Mouse (Mus musculus): ENCODE results near the gene Cabp4. TPM values are rescaled to one million over a fixed set of nuclear protein-coding genes. Genes with fewer than 3 reads are reported as not detected.
"Not testable (repeated sequence)": the region's sequence is repeated elsewhere in the genome, so short reads cannot be mapped to it uniquely, and the experiment has no call there.

Cabp4 gene
- total RNA-seq, 2 experiments from 2014 or later = 0.43 TPM; not detected in 1

- peak; percentile 14; the same call in 1 of the 2 replicates for ATAC-seq (replicated peaks; ENCODE audit: low FRiP score, poor library complexity, severe bottlenecking)
These were observed 16.9 kb downstream of the Cabp4 start for GRCm38 (mm10) chr19:4126759-4127495.

DNA sequence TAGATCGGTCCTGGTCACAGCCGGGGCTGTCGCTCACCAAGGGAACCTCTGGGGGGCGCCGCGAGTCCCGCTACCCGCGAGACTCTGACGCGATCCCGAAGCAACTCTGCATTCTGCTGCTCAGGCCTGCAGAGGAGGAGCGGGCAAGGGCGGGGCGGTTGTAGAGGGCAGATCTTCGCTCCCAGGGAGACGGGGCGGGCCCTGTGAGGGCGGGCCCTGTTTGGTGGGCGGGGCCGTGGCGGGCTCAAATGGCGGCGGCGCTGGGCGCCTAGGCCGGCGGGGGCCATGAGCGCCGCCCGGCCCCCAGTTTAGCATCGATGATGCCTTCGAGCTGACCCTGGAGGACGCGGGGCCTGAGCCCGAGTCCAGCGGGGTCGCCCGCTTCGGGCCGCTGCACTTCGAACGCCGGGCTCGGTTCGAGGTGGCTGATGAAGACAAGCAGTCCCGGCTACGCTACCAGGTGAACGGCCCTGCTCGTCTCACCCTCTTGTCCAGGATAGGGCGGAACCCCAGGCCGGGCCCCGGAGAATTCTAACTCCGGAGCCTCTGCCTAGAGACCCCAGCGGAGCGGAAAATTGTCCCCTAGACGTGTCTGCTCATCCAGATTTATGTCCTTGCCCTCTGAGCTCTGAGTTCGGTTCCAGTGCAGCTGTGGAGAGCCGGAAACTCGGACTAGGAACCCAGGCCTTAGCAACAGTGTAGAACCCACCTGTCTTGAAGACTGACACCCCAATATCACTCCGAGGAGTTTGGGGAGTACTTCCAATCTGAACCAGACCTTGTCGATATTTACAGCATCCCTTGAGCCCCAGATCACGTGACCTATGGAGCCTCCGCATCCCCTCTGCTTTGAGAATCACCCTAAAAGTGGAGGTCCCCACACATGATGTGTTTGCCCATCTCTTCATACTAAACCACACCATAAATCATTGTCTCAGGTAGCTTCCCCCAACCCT lies 17.8 kb downstream of the Cabp4 start, which contains the start of gene Aip:
Aip (minus strand) TSS at position 118 of the 956 bp plus-strand sequence.
- peak; percentile 72 for ATAC-seq (replicated peaks; ENCODE audit: low FRiP score, poor library complexity, severe bottlenecking)

GRCm38 (mm10) chr19:4125268-4125667 lies 18.6 kb downstream of the Cabp4 start:
- ATAC-seq (replicated peaks; ENCODE audit: low FRiP score, poor library complexity, severe bottlenecking) = not testable (repeated sequence)

GRCm38 (mm10) chr19:4124432-4124831 lies 19.4 kb downstream of the Cabp4 start:
- ATAC-seq (replicated peaks; ENCODE audit: low FRiP score, poor library complexity, severe bottlenecking) = no peak

DNA sequence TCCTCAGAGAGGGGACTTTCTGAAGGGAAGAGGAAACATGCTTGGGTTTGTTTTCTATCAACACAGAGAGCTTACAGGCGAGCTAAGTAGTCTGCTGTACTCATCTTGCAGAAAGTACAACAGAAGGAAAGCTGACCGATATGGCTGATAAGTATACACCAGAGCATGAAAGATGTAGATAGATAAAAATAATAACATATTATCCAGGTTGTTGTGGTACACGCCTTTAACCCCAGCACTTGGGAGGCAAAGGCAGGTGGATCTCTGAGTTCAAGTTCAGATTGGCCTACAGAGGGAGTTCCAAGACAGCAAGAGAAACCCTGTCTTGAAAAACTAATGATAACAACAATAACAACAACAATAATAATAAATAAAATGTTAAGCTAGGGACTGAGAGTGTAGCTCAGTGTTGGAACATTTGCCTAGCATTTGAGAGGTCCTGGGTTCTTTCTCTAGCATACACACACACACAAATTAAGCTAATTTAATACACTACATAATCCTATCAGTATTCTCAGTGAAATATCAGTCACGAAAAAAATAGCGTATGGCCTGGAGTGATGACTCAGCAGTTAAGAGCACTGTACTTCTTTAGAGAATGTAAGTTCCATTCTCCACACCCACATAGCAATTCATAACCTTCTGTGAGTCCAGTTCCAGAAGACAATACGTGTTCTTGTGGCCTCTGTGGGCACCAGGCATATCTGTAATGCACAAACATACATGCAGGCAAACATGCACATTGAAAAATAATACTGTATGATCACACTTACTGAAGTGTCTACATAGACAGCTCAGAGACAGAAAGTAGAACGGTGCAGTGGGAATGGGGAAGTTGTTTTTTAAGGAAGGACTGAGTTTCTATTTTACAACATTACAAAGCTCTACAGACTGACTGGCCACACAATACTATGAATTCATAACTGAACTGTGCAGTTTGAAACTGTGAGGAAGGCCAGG lies 21.1 kb downstream of the Cabp4 start:
- ATAC-seq (replicated peaks; ENCODE audit: low FRiP score, poor library complexity, severe bottlenecking) = no peak

- ATAC-seq (replicated peaks; ENCODE audit: low FRiP score, poor library complexity, severe bottlenecking) = not testable (repeated sequence)
These were observed 21.9 kb downstream of the Cabp4 start for GRCm38 (mm10) chr19:4121896-4122295.

- peak; percentile 76 for ATAC-seq (replicated peaks; ENCODE audit: low FRiP score, poor library complexity, severe bottlenecking)
These were observed 22.6 kb downstream of the Cabp4 start for GRCm38 (mm10) chr19:4121097-4121805.

- no peak for ATAC-seq (replicated peaks; ENCODE audit: low FRiP score, poor library complexity, severe bottlenecking)
These were observed 23.3 kb downstream of the Cabp4 start for GRCm38 (mm10) chr19:4120496-4120895.

DNA sequence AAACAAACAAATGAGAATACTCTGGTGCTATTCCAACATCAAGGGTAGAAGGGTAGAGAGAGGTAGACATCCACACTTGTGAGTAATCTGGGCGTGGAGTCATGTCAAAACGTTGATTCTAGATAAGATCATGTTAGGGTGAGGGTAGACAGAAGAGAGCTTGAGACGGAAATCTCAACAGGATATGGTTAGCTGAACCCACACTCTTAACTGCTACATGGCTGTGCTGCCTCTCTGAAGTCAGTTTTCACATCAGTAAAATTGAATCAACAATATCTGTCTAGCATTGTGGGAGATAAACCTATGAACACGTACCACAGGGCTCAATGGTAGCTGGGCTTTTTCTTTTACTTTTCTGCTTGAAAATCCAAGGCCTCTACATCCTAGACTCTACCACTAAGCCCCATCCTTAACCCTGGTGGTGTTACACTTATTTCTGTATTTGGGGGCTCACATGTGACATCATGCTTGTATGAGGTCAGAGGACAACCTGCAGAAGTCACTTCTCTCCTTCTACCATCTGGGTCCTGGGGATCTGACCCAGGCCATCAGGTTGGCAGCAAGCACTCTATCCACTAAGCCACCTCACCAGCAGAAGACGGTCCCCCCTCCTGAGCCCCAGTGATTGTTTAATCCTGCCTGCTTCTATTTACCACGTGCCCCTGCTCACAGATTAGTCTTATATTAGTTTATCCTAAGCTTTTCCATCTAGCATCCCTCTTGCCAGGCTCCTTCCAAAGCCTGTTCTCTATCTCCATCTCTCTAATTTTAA lies 23.9 kb downstream of the Cabp4 start:
- no peak for ATAC-seq (replicated peaks; ENCODE audit: low FRiP score, poor library complexity, severe bottlenecking)

GRCm38 (mm10) chr19:4118350-4118749 lies 25.5 kb downstream of the Cabp4 start:
- ATAC-seq (replicated peaks; ENCODE audit: low FRiP score, poor library complexity, severe bottlenecking) = no peak

DNA sequence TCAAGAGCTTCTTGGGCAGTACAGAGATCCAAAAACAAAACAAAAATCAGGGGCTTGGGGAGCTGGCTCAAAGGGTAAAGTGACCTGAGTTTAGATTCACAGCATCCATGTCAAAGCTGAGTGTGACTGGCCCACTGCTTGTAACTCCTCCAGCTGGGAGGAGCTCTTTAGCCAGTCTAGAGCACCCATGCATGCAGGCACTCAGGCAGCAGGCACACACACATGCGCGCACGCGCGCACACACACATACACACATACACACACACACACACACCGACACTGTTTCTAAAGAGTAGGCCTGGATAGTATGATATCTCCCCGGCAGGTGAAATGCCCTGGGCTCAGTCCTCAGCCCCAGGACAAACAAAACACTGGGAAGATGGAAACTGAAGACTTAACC lies 26.8 kb downstream of the Cabp4 start:
- ATAC-seq (replicated peaks; ENCODE audit: low FRiP score, poor library complexity, severe bottlenecking) = no peak

- no peak for ATAC-seq (replicated peaks; ENCODE audit: low FRiP score, poor library complexity, severe bottlenecking)
These were observed 28.0 kb downstream of the Cabp4 start for GRCm38 (mm10) chr19:4115816-4116215.

DNA sequence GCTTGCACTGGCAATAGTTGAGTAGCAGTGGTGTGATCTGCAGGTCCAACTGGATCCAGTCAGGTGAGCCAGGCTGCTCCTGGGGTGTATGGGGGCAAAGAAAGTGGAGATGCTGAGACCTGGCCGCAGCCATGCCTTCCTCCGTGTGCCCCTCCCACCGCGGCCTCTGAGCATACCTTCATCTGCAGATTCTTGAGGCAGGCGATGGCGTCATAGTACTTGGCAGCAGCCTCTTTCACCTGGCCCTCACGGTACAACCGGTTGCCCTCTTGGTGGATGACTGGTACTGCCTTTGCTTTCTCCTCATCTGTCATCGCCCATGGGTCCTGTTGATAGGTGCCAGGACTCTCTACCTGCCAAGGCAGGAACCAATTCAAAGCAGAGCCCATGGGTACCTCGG lies 28.7 kb downstream of the Cabp4 start:
- no peak for ATAC-seq (replicated peaks; ENCODE audit: low FRiP score, poor library complexity, severe bottlenecking)

GRCm38 (mm10) chr19:4114551-4114950 lies 29.3 kb downstream of the Cabp4 start:
- no peak for ATAC-seq (replicated peaks; ENCODE audit: low FRiP score, poor library complexity, severe bottlenecking)

DNA sequence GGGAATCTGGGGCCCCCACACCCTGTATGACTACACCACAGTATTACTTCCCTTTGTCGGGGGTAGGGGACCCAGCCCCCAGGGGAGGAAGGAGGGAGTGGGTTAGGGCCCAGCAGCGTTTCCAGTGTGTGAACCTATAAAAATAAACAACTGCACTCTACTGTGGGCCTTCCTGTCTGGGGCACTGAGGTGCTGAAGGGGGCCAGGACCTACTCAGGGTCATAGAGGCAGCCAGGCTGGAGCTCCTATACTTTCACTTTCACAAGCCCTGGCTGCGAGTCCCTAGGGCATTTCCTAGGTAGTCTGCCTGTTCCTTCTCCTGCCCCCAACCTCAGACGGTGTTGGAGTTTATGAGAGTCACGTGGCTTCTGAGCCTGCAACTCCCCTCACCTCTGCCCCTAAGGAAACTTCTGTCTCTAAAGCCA lies 30.0 kb downstream of the Cabp4 start:
- ATAC-seq (replicated peaks; ENCODE audit: low FRiP score, poor library complexity, severe bottlenecking) = peak; percentile 27

GRCm38 (mm10) chr19:4113186-4113805 lies 30.5 kb downstream of the Cabp4 start:
- ATAC-seq (replicated peaks; ENCODE audit: low FRiP score, poor library complexity, severe bottlenecking) = peak; percentile 88

GRCm38 (mm10) chr19:4112063-4112960 lies 31.5 kb downstream of the Cabp4 start:
- no peak for ATAC-seq (replicated peaks; ENCODE audit: low FRiP score, poor library complexity, severe bottlenecking)

All from erythroblast, adult 5-6 weeks (primary cell).